Comparison of ENCODE assay signal across 8 mouse cellular contexts in genomic region chr6:119387801-119388649, GRCm38 (mm10). TPM values are rescaled to one million over a fixed set of nuclear protein-coding genes. Genes with fewer than 3 reads are reported as not detected.
DNase-seq lines count a peak whose midpoint lies in the region; ATAC-seq and TF ChIP-seq lines count a peak whose summit lies in the region.

No protein-coding gene starts in this region.

- no peak for TF ChIP-seq EP300 in ES-Bruce4 (IDR thresholded peaks at IDR 0.05; ENCODE audit: insufficient read depth, low read depth, low read length)

- H3K4me2 ChIP-seq in embryonic facial prominence, embryonic 14.5 days (ENCODE audit: low read depth, low read length), result peak overlapping the region; percentile 88
- peak overlapping the region; percentile 86 for H3K4me2 ChIP-seq in heart, embryonic 13.5 days

- peak overlapping the region; percentile 87 for H3K4me3 ChIP-seq in ES-Bruce4 (ENCODE audit: low read depth, low read length)
- peak overlapping the region; percentile 91 for H3K4me3 ChIP-seq in embryonic facial prominence, embryonic 14.5 days (ENCODE audit: low read depth, low read length)
- peak overlapping the region; percentile 78 for H3K4me3 ChIP-seq in heart, embryonic 13.5 days

- DNase-seq in adrenal gland, adult 2 months, result peak; percentile 57
- DNase-seq in embryonic facial prominence, embryonic 14.5 days (ENCODE audit: low spot score), result peak; percentile 59
- peak; percentile 55 for DNase-seq in kidney, postnatal 10 days
- DNase-seq in lung, postnatal 10 days, result peak; percentile 43
- peak; percentile 9 for DNase-seq in right cerebral cortex, postnatal 14 days
- no peak for DNase-seq in retina, embryonic 14.5 days (ENCODE audit: low spot score)

- H3K27me3 ChIP-seq in ES-Bruce4 (ENCODE audit: control insufficient read depth, insufficient read depth, low read length, poor library complexity, severe bottlenecking), result no peaks in the 10 kb centered on the region
- no peaks in the 10 kb centered on the region for H3K27me3 ChIP-seq in embryonic facial prominence, embryonic 14.5 days (replicated peaks; ENCODE audit: control insufficient read depth, insufficient read depth, low read length)
- no peaks in the 10 kb centered on the region for H3K27me3 ChIP-seq in heart, embryonic 13.5 days (replicated peaks)

- H3K9me3 ChIP-seq in ES-Bruce4 (replicated peaks; ENCODE audit: control insufficient read depth, insufficient read depth, low read length, poor library complexity, severe bottlenecking), result no peaks in the 10 kb centered on the region
- no peaks in the 10 kb centered on the region for H3K9me3 ChIP-seq in embryonic facial prominence, embryonic 14.5 days (ENCODE audit: control insufficient read depth, low read length)
- no peaks in the 10 kb centered on the region for H3K9me3 ChIP-seq in heart, embryonic 13.5 days

- TF ChIP-seq POLR2A in ES-Bruce4 (IDR thresholded peaks at IDR 0.05; ENCODE audit: insufficient read depth, low read length), result no peak

- 2% methylated on average over 11 of the region's 76 CpGs for WGBS in embryonic facial prominence, embryonic 14.5 days
- WGBS in heart, embryonic 13.5 days, result 1% methylated on average over 50 of the region's 76 CpGs

- H3K4me1 ChIP-seq in ES-Bruce4 (ENCODE audit: control insufficient read depth, insufficient read depth, low read length), result peaks cover 2% of the 10 kb centered on the region
- H3K4me1 ChIP-seq in embryonic facial prominence, embryonic 14.5 days (ENCODE audit: control insufficient read depth, insufficient read depth, low read length), result peaks cover 9% of the 10 kb centered on the region; the same call in 1 of the 2 replicates
- peaks cover 19% of the 10 kb centered on the region for H3K4me1 ChIP-seq in heart, embryonic 13.5 days

- TF ChIP-seq CTCF in ES-Bruce4 (IDR thresholded peaks at IDR 0.05; ENCODE audit: low read depth, low read length), result no peak

- peak overlapping the region; percentile 94 for H3K9ac ChIP-seq in ES-Bruce4 (ENCODE audit: low read depth, poor library complexity, severe bottlenecking)
- H3K9ac ChIP-seq in embryonic facial prominence, embryonic 14.5 days (ENCODE audit: low read depth, low read length), result peak overlapping the region; percentile 94
- H3K9ac ChIP-seq in heart, embryonic 13.5 days, result peak overlapping the region; percentile 94

- no peaks in the 10 kb centered on the region; the same call in 1 of the 2 replicates for H3K36me3 ChIP-seq in ES-Bruce4 (ENCODE audit: control insufficient read depth, insufficient read depth, low read length, poor library complexity, severe bottlenecking)
- no peaks in the 10 kb centered on the region for H3K36me3 ChIP-seq in embryonic facial prominence, embryonic 14.5 days (ENCODE audit: control insufficient read depth, insufficient read depth, low read length)
- no peaks in the 10 kb centered on the region for H3K36me3 ChIP-seq in heart, embryonic 13.5 days

- peak; percentile 86 for ATAC-seq in embryonic facial prominence, embryonic 14.5 days (ENCODE audit: low read depth)
- ATAC-seq in heart, embryonic 13.5 days (ENCODE audit: extremely low read depth, insufficient number of reproducible peaks, low FRiP score, low TSS enrichment), result peak; percentile 78

- peak overlapping the region; percentile 45 for H3K27ac ChIP-seq in ES-Bruce4 (ENCODE audit: insufficient read depth, low read length)
- peak overlapping the region; percentile 89 for H3K27ac ChIP-seq in embryonic facial prominence, embryonic 14.5 days (replicated peaks; ENCODE audit: low read depth, low read length)
- H3K27ac ChIP-seq in heart, embryonic 13.5 days (replicated peaks), result peak overlapping the region; percentile 93

RNA-seq across cellular contexts. Expression of gene Adipor2, which starts 29.5 kb away (rescaled TPM):
- polyA plus RNA-seq in ES-Bruce4 (2011; ENCODE audit: insufficient read depth, insufficient read length, low read depth, missing spikeins), result 104 and 111 TPM in 2 replicates
- total RNA-seq in adrenal gland, adult 2 months (2021), result 100 to 1,000 TPM; 194 to 198 TPM
- polyA plus RNA-seq in adrenal gland, adult 2 months (2012; rRNA removed), result 55.9 and 62.9 TPM in 2 replicates
- 25.8 and 30.1 TPM in 2 replicates for polyA plus RNA-seq in embryonic facial prominence, embryonic 14.5 days (2014; fragmentation: Nextera tagmentation; extraction: Ambion mirVana)
- polyA plus RNA-seq in heart, embryonic 13.5 days (2015; fragmentation: Nextera tagmentation; extraction: Ambion mirVana), result 25.2 and 33.6 TPM in 2 replicates

RNA-seq across cellular contexts. Expression of gene Lrtm2, which starts 57.5 kb away (rescaled TPM):
- polyA plus RNA-seq in ES-Bruce4 (2011; ENCODE audit: insufficient read depth, insufficient read length, low read depth, missing spikeins), result 0.49 TPM in 1 of 2 replicates, not detected in the other
- under 1 TPM in 1 of 2 experiments, not detected in 1; 0.28 TPM for total RNA-seq in adrenal gland, adult 2 months (2021)
- 0.13 TPM in 1 of 2 replicates, not detected in the other for polyA plus RNA-seq in adrenal gland, adult 2 months (2012; rRNA removed)
- 0.18 and 0.29 TPM in 2 replicates for polyA plus RNA-seq in embryonic facial prominence, embryonic 14.5 days (2014; fragmentation: Nextera tagmentation; extraction: Ambion mirVana)
- 0.13 and 0.17 TPM in 2 replicates for polyA plus RNA-seq in heart, embryonic 13.5 days (2015; fragmentation: Nextera tagmentation; extraction: Ambion mirVana)
